Mouse (Mus musculus) right cerebral cortex, adult 2 months (tissue): Measurements from ENCODE around the gene Pax7.

Source experiments
- DNase-seq, 2 experiments: peaks; one replicate each; pipeline ENCODE4 v3.0.0; 2021 to 2022; ENCODE audit warnings: low spot score in 2 of 2

Pax7 gene

GRCm38 (mm10) chr4:139831501-139832230, 1.7 kb downstream of the Pax7 start:
- DNase-seq, result no peak

GRCm38 (mm10) chr4:139830581-139831387, 2.5 kb downstream of the Pax7 start:
- DNase-seq, result no peak

DNA sequence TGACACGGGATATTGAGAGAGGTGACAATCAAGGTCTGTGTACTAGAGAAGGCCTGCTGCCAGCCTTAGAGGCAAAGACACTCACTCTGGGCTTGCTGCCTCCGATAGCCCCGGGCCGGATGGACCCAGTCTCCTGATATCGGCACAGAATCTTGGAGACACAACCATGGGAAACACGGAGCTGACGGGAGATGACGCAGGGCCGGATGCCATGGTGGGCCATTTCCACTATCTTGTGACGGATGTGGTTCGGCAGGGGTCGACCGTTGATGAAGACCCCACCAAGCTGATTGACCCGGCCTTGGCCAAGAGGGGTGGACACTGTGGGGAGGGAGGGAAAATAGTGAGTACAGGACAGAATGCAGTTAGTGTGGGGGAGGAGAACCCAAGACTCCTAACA, 3.3 kb downstream of the Pax7 start:
- no peak for DNase-seq

- no peak for DNase-seq
Measured at GRCm38 (mm10) chr4:139828871-139829590, 4.3 kb downstream of the Pax7 start.

GRCm38 (mm10) chr4:139828283-139828678, 5.0 kb downstream of the Pax7 start:
- no peak for DNase-seq

DNA sequence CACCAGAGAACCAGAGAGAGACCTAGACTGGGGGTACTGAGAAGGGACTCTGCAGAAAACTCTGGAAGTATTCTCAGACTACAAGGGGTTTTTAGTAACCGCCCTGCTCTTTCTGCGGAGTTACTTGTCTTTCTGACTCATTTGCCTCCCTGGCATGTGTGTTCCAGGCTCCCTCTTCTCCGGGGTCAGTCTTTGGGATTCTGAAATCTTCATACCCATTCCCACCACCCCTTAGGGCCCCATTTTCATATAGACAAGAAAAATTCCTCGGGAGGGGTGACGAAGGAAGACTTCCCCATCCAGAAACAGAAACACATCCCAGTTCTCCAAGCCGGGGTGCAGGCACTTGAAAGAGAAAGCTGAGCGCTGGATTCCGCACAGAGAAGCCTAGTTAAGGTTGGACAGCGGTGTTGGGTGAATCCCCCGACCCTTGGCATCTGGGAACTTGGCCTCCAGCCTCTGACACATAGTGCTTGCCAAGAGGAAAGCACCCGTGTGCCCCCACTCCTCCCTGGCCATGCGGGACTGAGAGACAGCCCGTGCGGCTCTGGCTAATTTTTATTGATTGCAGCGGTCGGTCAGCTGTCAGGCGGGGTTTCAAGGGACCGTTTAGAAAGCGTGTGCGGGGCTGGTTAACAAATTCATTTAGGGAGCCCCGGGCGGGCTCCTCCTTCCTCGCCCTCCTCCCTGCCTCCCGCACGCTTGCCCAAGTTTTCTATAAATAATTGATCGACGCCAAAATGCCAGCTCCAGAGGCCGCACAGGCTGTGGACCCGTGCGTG, 5.6 kb downstream of the Pax7 start:
- no peak for DNase-seq

- no peak for DNase-seq
Measured at GRCm38 (mm10) chr4:139826231-139826630, 7.1 kb downstream of the Pax7 start.

DNA sequence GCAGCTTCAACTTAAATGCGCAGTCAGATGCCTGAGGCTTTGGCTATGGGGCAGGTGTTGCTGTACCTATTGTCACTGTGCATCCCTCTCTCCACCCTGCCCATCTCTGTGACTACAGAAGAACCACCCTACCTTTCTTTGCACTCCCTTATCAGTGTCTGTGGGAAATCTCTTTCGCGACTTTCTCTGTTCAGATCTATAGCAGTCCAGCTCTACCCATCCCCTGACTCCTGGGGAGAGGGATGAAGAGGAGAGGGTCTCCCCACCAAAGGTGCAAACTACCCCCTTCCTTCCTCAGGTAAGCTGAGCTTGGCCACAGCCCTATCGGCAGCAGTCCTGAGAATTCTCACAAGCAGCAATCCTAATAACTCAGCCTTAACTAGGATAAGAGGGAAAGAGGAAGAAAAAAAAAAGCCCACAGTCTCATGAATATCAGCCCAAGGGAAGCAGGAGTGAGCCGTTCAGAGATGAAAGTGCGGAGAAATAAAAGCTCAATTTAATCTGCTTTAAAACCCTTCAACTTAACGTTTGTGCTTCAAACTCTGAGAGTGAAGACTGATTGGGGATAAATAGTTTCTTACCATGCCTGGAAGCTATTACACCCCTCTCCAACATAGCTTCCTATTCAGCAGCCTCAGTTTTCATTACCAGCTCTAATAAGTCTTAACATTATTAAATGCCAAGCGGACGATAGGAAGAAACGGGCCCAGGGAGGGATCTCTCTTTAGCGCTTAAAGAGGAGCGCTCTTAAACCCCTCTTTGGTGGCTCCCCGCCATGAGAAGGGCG, 7.8 kb downstream of the Pax7 start:
- no peak for DNase-seq

DNA sequence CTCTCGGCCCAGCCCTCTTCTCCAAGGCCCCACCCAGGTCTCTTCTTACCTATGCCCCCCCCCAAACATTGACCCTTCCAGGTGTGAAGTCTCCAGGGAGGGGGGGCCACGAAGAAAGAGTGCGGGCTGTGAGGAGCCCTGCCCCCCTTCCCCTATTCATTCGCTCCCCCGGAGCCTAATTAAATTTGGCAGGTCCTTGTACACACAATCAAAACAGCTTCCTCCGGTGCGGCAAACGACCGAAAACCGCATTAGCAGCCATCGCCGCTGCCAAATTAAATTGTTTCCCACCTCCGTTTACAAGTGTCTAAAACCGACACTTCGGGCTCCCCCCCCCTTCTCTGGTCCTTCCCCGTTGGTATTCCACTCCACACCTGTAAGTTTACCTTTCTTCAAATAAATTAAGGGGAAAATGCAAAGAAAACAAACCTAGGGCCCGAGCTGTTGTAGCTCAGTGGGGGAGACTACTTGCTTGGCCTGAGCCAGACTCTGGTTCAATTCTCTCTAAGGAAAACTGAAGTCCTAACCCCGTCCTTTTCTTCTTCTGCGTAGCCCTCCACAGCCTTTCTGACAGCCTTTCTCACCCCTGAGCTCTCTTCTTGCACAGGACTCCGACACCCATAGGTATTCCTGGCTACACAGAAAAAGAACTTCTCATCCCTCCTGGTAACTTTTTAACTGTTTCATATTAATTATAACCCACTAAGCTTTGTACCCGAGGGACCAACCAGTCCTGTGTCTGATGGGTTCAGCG, 8.6 kb downstream of the Pax7 start:
- DNase-seq, result no peak

- no peak for DNase-seq
Measured at GRCm38 (mm10) chr4:139823870-139824472, 9.4 kb downstream of the Pax7 start.

- no peak for DNase-seq
Measured at GRCm38 (mm10) chr4:139823138-139823869, 10.0 kb downstream of the Pax7 start.

GRCm38 (mm10) chr4:139822214-139823137, 10.9 kb downstream of the Pax7 start:
- no peak for DNase-seq

DNA sequence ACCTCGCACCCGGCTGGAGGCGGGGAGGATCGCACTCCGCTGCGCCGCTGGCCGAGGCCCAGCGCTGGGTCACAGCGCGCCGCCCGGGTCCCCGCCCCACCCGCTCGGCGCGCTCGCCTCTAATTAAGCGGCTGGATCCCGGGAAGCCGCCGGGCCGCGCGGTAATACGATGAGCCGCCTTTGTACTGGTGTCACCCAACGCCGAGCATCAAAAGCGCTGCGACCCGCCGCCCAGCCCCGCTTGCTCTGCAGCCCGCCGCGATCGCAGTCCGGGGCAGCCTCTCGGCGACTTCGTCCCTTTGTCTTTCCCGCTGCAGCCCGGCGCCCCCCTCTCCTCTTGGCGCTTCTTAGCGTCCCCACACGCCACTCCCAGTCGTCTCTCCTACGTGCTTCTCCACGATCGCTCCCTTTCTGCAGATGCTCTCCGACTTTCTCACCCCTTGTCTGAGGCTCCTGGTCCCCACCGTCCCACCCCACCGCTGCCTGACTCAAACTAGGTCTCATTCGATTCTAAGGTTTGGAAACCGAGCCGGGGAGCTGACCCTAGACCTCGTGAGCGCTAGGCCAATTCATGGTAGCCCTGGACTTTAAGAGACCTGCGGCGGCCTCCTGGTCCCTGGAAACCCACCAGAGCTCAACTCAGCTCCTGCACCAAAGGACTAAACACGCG, 11.7 kb downstream of the Pax7 start:
- no peak for DNase-seq

- no peak for DNase-seq
Measured at GRCm38 (mm10) chr4:139821071-139821470, 12.3 kb downstream of the Pax7 start.

DNA sequence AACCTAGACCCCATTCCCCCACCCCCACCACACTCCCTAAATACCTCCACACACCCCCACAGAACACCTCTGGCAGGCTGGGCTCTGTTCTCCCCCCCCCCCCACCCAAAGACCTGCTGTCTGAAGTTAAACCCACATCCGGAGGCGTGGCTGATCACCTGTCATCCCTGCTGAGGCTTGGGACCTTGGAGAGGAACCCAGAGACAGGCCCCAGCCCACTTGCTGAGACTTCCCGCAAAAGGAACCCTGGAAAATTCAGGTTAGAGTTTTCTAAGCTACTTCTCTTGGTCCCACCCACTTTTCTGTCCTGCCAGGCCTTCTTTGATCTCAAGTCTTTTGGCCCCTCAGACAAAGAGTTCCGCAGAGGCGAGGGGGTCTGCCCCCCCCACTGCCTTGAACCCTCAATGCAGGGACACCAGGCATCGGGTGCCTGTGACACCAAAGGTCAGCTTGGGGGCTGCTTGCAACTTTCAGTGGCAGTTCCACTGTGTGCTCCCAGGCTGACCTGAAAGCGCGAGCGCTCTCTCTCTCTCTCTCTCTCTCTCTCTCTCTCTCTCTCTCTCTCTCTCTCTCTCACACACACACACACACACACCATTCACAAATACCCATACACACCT, 13.8 kb downstream of the Pax7 start:
- DNase-seq, result no peak

DNA sequence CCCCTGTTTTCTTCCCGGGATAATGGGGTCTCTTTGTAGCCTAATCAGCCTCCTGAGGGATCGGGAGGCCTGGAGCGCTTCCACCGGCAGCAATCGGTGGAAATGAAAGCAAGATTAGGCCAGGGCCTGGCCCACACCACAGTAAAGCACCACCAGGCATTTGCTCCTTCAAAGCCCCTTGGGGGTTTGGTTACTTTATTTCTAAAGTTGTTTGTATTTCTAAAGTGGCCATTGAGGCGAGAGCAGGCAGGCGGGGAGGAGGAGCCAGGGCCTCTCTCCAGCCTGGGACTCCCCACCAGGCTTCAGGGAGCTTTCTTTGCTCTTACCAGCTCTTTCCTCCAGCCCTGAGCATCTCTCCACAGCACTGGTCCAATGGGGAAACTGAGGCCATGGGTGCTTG, 15.2 kb downstream of the Pax7 start:
- no peak for DNase-seq

DNA sequence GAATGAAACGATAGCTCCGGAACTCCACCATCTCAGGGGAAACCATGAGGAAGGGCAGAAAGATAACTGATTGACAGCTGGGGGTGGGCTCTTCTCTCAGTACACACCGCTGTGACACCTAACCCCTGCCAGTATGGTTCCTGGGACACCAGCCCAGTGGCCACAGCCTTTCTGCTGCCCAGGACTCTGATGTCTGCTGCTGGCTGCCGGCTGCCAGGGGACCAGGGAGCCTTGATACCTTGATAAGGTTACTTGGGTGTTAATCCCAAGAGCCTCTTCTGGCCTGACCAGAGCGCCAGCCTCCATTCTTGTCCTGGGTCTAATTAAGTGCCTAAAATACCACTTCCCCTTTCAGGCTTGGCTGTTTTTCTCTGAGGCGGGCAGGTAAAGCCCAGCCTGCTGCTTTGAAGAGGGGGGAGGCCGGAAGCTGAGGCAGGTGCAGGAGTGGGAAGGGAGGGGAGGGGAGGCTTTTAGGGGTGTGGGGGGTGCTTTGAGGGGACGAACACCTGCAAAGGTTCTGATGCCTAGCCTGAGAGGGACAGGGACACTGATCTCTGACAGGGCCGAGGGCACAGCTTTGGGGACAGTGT, 19.9 kb downstream of the Pax7 start:
- no peak for DNase-seq
